Mouse (Mus musculus) heart, postnatal 14 days (tissue): ENCODE data around the gene Mylk. TPM values are rescaled to one million over a fixed set of nuclear protein-coding genes. Genes with fewer than 3 reads are reported as not detected.

Source experiments
- DNase-seq, 2 experiments: peaks; one replicate each; pipeline ENCODE4 v3.0.0; 2021 to 2022
- intact Hi-C: fragments of 180-260 bp; cut with DNase I; formaldehyde crosslinking; loops from one replicate; pipeline ENCODE4 v1.15.1; 2025
- total RNA-seq, 2 experiments: library from RNA; stranded (reverse); gene quantifications; 2 replicates each; pipeline ENCODE4 v1.2.3; 2021

Gene Mylk
- total RNA-seq, 2 experiments from 2014 or later, result 37.2 to 37.9 TPM

DNA sequence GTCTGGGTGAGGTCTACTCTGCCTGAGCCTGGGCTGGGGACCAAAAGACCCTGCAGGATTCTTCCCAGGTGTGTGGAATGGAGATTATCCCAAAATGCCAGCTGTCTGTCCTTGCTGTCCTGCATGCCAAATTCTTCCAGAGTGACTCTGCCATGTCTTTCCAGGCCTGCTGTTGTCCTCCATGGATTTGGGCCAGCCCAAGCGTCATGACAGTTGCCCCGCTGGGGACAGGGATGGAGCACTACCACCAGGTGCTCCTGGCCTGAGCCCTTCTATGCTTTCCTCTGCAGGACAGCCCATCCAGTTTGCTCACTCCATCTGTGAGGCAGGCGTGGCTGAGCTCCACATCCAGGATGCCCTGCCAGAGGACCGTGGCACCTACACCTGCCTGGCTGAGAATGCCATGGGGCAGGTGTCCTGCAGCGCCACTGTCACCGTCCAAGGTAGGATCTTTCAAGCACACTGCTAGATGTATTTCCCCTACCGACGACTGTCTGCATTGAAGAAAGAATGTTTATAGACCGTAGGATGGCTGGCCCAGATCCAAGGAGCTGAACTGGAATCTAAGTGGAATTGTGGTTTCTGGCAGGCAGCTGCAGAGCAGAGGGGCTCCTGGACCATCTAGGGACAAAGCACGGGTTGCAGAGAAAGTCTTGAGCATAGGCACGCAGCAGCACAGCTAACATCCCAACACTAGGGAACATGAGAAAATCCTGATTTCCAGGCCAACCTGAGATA, 154.2 kb downstream of the Mylk start:
- no peak for DNase-seq

GRCm38 (mm10) chr16:34899997-34900396, 155.0 kb downstream of the Mylk start:
- intact Hi-C loops, result no loop called here
- DNase-seq, result no peak

More for the DNA sequence above, 154.2 kb downstream of the Mylk start:
- intact Hi-C loops, result no loop called here

DNA sequence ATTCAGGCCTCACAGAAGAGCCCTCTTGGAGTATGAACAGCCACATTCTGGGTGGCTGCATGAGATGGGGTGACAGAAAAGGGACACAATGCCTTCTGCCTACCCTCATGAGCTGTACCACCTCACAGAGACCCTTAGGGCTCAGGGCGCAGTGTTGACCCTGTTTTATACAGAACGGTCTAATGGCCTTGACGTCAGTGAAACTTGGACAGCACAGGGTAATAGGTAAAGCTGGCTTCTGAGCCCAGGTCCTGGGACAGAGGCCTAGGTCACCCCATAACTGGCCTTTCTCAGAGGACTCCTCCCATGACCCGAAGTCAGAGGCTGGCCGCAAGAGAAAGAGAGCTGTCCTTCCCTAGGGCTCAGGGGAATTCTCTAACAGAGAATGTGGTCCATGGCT, 155.5 kb downstream of the Mylk start:
- no peak for DNase-seq
- intact Hi-C loops, result no loop called here

GRCm38 (mm10) chr16:34901031-34901430, 156.0 kb downstream of the Mylk start:
- intact Hi-C loops, result no loop called here
- DNase-seq, result no peak

- DNase-seq, result peak in 1 of 2 experiments; percentile 60
- intact Hi-C loops, result loop anchor here (1.0 kb wide), 1 partner anchor 66 kb away; no protein-coding TSS in a partner anchor
These were observed 156.7 kb downstream of the Mylk start for GRCm38 (mm10) chr16:34901611-34902293.

GRCm38 (mm10) chr16:34902294-34902680, 157.3 kb downstream of the Mylk start:
- peak; percentile 83 to 88 for DNase-seq
- intact Hi-C loops, result loop anchor here (1.0 kb wide), 1 partner anchor 65 kb away; no protein-coding TSS in a partner anchor

- no peak for DNase-seq
- intact Hi-C loops, result loop anchor here (1.0 kb wide), 1 partner anchor 65 kb away; no protein-coding TSS in a partner anchor
These were observed 157.8 kb downstream of the Mylk start for GRCm38 (mm10) chr16:34902761-34903160.

DNA sequence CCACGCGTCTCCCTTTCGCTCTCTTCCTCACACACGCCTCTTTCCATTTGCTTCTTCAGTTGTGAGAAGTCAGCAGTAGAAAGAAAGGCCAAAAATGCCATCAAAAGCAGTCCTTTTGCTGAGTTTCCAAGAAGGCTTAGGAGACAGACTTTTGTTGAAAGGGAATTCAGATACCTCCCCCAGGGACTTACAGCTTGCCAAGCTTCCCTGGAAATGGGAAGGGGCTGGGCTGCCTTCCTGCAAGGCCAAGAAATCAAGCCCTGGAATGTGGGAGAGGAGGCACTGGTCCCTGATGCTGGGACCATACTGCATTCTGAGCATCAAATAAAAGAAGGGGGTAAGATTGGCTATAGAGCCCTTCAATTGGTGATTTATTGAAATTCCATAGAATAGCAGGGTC, 159.9 kb downstream of the Mylk start:
- intact Hi-C loops, result loop anchor here (2.0 kb wide), 1 partner anchor 16 kb away; no protein-coding TSS in a partner anchor
- DNase-seq, result no peak

DNA sequence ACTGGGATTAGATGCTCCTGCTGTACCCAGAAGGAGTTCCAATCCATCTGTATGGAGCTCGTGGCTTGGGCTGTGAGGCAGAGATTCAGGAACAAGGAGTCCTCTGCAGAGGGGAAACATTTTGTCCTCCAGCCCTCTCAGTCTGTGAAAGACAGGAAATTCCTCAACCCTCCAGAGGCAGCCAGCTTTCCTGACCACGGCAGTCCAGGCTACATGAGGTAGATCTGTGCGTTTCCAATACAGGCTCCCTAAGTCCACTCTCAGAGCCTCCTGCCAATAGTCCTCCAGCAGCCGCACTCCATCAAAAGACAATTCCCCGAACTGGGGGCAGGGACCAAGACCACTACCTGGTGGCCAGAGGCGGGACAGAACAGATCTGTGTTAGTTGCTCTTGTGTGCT, 164.4 kb downstream of the Mylk start:
- intact Hi-C loops, result no loop called here
- DNase-seq, result peak; percentile 57 to 66

DNA sequence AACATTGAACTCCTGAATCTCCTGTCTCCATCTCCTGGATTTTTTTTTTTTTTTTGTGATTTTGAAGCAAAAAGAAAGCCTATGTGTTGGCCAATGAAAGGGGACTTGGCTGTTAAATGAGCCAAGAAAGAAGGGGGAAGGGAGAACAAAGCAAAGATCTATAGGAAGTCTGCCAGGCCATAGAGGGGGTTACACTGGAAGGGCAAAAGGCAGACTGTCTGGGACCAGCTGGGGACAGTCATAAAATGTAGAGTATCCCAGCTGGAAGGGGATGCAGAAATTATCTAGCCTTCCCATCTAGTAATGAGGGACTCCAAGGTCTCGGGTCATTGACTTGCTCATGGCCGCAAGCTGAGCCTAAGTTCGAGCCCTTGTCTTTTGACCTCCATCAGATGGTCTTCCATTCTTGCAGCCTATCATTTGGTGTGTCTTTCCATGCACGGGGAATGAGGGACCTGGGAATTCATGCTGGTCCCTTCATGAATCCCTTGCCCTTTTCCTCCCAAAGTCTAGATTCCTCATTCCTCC, 172.4 kb downstream of the Mylk start:
- no peak for DNase-seq
- intact Hi-C loops, result no loop called here

- DNase-seq, result peak; percentile 68 to 69
- intact Hi-C loops, result loop anchor here (1.0 to 2.0 kb wide), 2 partner anchors 15 to 47 kb away; no protein-coding TSS in a partner anchor
These were observed 175.2 kb downstream of the Mylk start for GRCm38 (mm10) chr16:34920182-34920581.

- DNase-seq, result no peak
- intact Hi-C loops, result loop anchor here (1.0 to 2.0 kb wide), 2 partner anchors 16 to 46 kb away; no protein-coding TSS in a partner anchor
These were observed 175.9 kb downstream of the Mylk start for GRCm38 (mm10) chr16:34920868-34921267.

DNA sequence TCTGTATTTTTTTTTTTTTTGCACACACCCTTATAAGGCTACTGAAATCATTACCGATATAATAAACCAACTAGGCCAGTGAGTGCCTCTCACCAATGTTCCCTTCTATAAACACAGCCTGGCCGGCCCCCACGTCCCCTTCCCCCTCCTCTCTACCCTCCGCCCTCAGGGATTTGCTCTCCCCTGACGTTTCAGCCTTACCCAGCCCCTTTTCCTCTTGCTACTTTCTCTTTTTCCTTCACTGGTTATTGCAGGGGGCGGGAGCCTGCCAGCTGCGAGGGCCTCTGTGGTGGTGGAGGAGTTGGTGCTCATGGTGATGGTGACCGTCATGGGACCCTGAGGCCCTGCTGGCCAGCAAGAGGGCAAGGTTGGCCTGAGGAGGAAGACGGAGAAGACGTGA, 176.3 kb downstream of the Mylk start:
- DNase-seq, result no peak
- intact Hi-C loops, result loop anchor here (2.0 kb wide), 1 partner anchor 17 kb away; no protein-coding TSS in a partner anchor

GRCm38 (mm10) chr16:34923630-34924029, 178.6 kb downstream of the Mylk start:
- no peak for DNase-seq
- intact Hi-C loops, result no loop called here

DNA sequence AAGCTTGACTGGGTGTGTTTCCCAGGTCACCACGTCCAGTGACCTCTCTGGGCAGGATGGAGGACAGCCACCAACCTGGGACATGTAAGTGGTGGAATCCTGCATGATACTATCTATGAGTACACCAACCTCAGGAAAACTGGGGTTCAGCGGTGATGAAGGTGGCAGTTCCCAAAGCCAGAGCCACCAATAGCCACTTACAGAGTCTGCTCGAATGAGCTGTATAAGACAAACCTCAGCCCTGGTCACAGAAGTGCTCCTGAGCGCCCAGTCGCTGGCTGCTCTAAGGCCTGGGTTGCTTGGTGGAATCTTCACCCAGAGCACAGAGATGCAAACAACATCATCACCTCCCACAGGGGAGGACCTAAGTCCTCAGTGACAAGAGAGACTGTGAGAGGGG, 179.3 kb downstream of the Mylk start:
- intact Hi-C loops, result no loop called here
- DNase-seq, result no peak

DNA sequence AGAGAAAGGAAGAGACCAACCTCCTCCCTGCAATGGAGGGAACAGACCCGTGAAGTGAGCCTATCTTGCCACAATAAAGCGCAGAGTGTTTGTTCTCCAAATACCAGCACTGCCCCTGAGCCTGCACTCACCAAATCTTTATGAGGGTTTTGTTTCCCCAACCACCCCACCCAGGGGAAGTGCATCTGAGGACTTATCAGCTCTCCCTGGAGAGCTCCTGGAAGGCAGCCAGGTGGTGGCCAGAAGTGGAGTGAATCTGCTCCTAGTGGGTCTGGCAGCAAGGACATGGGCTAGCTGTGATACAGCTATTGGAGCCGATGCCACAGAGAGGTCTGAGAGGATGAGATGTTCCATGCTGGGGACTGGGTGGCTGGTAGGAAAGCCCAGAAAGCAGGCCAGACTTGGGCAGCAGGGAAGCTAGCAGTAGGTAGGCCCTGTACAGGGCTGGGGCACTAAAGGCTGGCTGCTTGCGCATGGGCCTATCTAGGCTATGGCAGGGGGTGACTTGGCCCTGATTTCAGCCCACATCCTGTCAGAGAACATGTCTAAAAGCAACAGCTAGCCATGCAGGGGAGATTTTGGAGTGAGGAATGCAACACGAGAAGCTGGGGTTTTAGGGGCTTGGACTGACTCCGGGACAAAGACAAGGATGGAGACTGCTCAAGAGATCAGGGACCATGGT, 180.1 kb downstream of the Mylk start:
- peak; percentile 86 to 89 for DNase-seq
- intact Hi-C loops, result no loop called here

GRCm38 (mm10) chr16:34926531-34927435, 181.8 kb downstream of the Mylk start:
- no peak for DNase-seq
- intact Hi-C loops, result no loop called here

- intact Hi-C loops, result no loop called here
- DNase-seq, result no peak
These were observed 184.7 kb downstream of the Mylk start for GRCm38 (mm10) chr16:34929686-34930085.

- intact Hi-C loops, result no loop called here
These were observed 185.1 kb downstream of the Mylk start for GRCm38 (mm10) chr16:34930110-34930509.

DNA sequence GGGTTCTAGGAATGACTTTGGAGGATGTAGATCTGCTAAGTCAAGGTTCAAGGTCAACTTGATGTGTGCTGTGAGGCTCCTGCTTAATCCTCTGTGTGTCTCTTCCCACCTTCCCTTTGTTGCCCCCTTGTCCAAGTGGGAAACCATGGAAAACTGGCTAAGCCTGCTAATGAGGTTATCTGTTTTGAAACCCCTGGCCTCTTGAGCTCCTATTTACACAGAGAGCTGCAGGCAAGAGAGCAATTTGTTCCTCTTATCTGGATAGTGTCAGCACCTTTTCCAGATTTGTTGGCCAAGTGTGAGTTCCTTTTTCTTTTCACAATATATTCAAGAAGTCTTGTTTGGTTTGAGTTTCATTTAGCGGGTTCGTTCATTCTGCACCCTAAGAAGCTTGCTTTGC, 186.3 kb downstream of the Mylk start:
- intact Hi-C loops, result no loop called here
- no peak for DNase-seq

More at GRCm38 (mm10) chr16:34930110-34930509, 185.1 kb downstream of the Mylk start:
- DNase-seq, result no peak
